Mouse (Mus musculus): ENCODE results near the gene Slc22a2.

GRCm38 (mm10) chr17:12668478-12669362 is 84.8 kb downstream of the Slc22a2 start:
- no peak for TF ChIP-seq CTCF (conservative IDR thresholded peaks at IDR 0.05; ENCODE audit: low read length)
- no peak for TF ChIP-seq POU5F1 (IDR thresholded peaks at IDR 0.05; ENCODE audit: borderline replicate concordance, low read length)

Data from E14TG2a.4 (cell line).